Mouse (Mus musculus): ENCODE results near the gene Acsm5. TPM values are rescaled to one million over a fixed set of nuclear protein-coding genes. Genes with fewer than 3 reads are reported as not detected.
"Not testable (repeated sequence)": the region's sequence is repeated elsewhere in the genome, so short reads cannot be mapped to it uniquely, and the experiment has no call there.

The Acsm5 gene
- total RNA-seq, 2 experiments from 2014 or later = 0.22 to 0.34 TPM

DNA sequence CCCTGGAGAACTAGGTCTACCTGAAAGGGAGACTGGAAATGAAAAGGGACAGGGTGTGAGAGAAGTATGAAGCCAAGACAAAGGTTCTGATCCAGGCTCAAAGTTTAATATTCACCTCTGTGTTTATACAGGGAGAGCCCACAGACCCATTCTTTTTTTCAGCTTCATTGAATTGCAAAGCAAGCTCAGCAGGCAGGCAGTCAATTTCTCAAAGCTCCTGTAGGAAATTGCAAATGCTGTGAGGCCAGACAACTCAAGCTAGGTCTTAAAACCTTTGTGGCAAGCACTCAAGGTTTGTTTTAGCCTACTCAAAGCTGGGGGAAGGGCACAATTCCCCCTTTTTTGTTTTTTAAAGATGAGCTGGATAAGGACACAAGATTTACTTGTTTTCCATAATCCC, 26.3 kb downstream of the Acsm5 start:
- DNase-seq (ENCODE audit: low spot score in 2 of 2) = no peak

DNA sequence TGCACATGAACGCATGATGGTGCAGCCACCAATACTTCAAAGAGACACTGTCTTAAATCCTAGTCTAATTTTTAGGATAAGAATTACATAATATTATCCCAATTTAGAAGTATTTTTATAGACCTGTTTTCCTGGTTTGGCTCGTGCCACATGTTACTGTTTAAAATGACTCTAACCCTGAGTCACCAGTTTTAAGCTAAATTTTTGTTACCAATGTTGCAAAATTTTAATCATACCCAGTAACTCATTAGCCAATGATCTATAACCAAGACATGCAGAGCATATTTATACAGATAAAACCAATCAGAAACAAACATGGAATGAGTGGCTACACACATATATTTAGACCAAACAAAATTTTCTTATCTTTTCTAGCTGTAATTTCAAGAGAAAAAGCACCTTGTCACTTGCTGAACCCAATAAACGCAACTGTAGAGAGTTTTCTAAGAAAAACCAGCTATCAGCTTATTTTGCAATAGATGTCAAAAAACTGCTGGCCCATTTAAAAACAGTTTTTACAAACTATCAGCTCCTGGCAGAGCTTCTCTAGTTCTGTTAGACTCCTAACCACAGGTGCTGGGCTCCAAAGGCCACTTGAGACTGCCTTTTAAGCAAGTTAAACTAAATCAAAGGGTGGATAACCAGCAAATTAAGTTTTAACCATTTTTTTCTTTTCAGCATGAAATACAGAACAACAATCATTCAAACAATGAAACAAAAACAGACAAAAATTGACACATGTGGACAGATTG, 31.4 kb downstream of the Acsm5 start:
- no peak for DNase-seq (ENCODE audit: low spot score in 2 of 2)

- DNase-seq (ENCODE audit: low spot score in 2 of 2) = no peak
These were observed 34.8 kb downstream of the Acsm5 start, which contains the start of gene Acsm2 for GRCm38 (mm10) chr7:119554040-119554439. Acsm2 (plus strand) TSS chr7:119554340.

DNA sequence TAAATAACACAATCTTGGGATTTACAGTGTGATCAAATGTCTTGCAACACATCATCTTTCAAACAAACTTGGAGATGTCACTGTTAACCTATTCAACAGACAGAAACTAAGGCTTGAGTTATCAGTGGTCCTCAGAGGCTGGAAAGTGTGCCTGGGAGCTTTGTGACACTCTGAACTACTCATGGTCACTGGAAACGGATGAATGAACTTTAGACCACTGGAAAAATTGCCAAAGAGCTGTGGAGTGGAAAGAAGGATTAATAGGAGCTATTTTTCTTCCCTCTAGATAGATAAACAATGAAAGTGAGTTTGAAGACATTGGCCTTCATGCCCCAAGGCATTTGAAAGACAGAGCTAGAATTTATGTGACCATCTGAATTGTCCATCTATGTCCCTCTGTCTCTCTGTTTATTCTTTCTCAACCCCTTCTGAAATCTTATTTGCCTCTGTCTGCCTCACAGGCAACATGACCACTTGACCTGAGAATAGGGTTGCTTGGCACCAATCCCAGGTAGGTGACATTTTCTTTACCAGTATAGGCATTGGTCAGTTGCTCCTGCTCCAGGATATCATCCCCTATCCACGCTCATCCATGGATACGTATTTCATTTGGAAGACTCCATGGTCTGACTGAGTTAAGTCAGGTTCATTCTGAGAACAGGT, 40.7 kb downstream of the Acsm5 start:
- no peak for DNase-seq (ENCODE audit: low spot score in 2 of 2)

DNA sequence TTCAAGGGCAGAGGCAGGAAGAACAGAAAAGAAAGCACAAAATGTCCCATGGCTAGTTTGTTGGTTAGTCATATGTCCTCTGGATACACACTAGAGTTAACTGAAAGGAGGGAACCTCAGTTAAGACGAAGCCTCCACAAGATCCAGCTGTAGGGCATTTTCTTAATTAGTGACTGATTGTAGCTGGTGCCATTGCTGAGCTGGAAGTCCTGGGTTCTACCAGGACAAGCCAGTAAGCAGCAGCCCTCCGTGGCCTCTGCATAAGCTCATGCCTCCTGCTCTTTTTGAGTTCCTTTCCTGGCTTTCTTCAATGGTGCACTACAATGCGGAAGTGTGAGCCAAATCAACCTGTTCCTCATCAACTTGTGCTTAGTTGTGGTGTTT, 41.2 kb downstream of the Acsm5 start:
- no peak for DNase-seq (ENCODE audit: low spot score in 2 of 2)

DNA sequence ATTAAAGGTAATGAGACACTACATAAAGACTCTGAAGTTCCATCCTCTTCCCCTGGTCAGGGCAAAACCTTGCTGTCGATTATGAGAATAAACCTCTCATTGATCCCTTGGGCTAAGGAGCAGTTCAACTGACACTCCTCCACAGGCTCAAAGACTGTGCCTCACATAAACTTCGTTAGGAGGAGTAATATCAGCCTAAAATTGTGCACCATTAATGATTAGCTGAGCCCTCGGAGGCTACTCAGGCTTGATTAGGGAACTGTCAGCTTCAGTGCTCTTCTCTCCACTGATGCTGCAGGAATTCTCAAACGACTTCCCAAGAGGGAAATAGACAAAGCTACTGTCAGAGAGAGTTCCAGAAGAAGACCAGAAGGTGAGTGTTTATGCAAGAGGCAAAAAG, 42.2 kb downstream of the Acsm5 start:
- no peak for DNase-seq (ENCODE audit: low spot score in 2 of 2)

DNA sequence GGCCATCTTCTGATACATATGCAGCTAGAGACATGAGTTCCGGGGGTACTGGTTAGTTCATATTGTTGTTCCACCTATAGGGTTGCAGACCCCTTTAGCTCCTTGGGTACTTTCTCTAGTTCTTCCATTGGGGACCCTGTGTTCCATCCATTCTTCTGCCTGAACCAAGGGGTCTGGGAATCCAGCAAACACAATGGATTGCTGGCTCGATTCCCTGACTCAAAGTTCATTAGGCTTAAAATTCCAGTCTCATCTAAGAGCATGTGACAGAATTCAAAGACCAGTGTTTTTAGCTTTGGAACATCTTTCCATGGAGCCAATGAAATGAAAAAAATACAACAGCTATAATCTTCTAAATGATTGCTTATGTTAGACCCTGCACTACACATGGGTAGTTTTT, 43.2 kb downstream of the Acsm5 start:
- DNase-seq (ENCODE audit: low spot score in 2 of 2) = not testable (repeated sequence)

- DNase-seq (ENCODE audit: low spot score in 2 of 2) = no peak
These were observed 75.4 kb downstream of the Acsm5 start for GRCm38 (mm10) chr7:119594530-119595107.

Other genes starting within 250 kb of the Acsm5 start
- gene Gp2, start 60.2 kb upstream of the Acsm5 start, total RNA-seq (2021) = not detected
- not detected for gene Umod, start 40.2 kb upstream of the Acsm5 start, total RNA-seq (2021)
- not detected for gene Pdilt, start 4.0 kb downstream of the Acsm5 start, total RNA-seq (2021)
- gene Acsm2, start 34.9 kb downstream of the Acsm5 start, total RNA-seq (2021) = not detected
- not detected for gene Acsm1, start 87.6 kb downstream of the Acsm5 start, total RNA-seq (2021)
- gene Acsm4, start 170.6 kb downstream of the Acsm5 start, total RNA-seq (2021) = not detected
- gene Thumpd1, start 201.3 kb downstream of the Acsm5 start, total RNA-seq (2021) = 10 to 100 TPM; 44.1 to 46.0 TPM
- gene Acsm3, start 241.5 kb downstream of the Acsm5 start, total RNA-seq (2021) = not detected